Mouse (Mus musculus) neural tube, embryonic 12.5 days (tissue): ENCODE data around the gene Flrt3. TPM values are rescaled to one million over a fixed set of nuclear protein-coding genes. Genes with fewer than 3 reads are reported as not detected.

Experiments used
- ATAC-seq: fragments of 200-750 bp; cut with Nextera tagmentation; 2 replicates; pipeline ENCODE4 v1.8.0; 2017; ENCODE audit warnings: low read depth, mild to moderate bottlenecking, moderate TSS enrichment, moderate library complexity; ENCODE audit not compliant: low FRiP score
- H3K27ac ChIP-seq: fragments of 300-500 bp; sonication (generic); 2 replicates; pipeline ENCODE4 v1.5.1; 2016
- H3K27me3 ChIP-seq: fragments of 300-500 bp; sonication (generic); replicated peaks from 2 replicates; pipeline ENCODE4 v1.6.1; 2016; ENCODE audit warnings: mild to moderate bottlenecking
- H3K36me3 ChIP-seq: fragments of 300-500 bp; sonication (generic); 2 replicates; pipeline ENCODE4 v1.6.1; 2016; ENCODE audit warnings: mild to moderate bottlenecking
- H3K4me1 ChIP-seq: fragments of 300-500 bp; sonication (generic); 2 replicates; pipeline ENCODE4 v1.6.1; 2016
- H3K4me2 ChIP-seq: fragments of 300-500 bp; sonication (generic); replicated peaks from 2 replicates; pipeline ENCODE4 v1.6.1; 2016; ENCODE audit warnings: mild to moderate bottlenecking
- H3K4me3 ChIP-seq: fragments of 300-500 bp; sonication (generic); 2 replicates; pipeline ENCODE4 v1.5.1; 2016
- H3K9ac ChIP-seq: fragments of 300-500 bp; sonication (generic); 2 replicates; pipeline ENCODE4 v1.6.1; 2016; ENCODE audit warnings: mild to moderate bottlenecking
- H3K9me3 ChIP-seq: fragments of 300-500 bp; sonication (generic); 2 replicates; pipeline ENCODE4 v1.6.1; 2016; ENCODE audit warnings: mild to moderate bottlenecking
- WGBS: fragments of 180-500 bp; shearing (Covaris S2); methylation state at CpG from one replicate; pipeline ENCODE4 v1.1.7; 2016; 5-methylcytosine and 5-hydroxymethylcytosine counted together
- polyA plus RNA-seq: library from polyadenylated mRNA; unstranded; fragments of >200 nt; fragmentation: Nextera tagmentation; extraction: Ambion mirVana; gene quantifications from 2 replicates; pipeline ENCODE4 v1.2.1, GENCODE M21; 2016

The Flrt3 gene
- polyA plus RNA-seq, result 33.6 and 35.2 TPM in 2 replicates

GRCm38 (mm10) chr2:140670963-140671702 lies at the start of gene Flrt3:
Gene Flrt3, minus strand, starts transcription at chr2:140671469.
- Histone ChIP-seq H3K4me3 (peak within 1 kb of the TSS; percentile 54), H3K9me3 (no peaks in the 10 kb centered on the region), H3K27ac (peak within 1 kb of the TSS; percentile 57; the same call in 1 of the 2 replicates), H3K9ac (peak within 1 kb of the TSS; percentile 69), H3K27me3 (no peaks in the 10 kb centered on the region), H3K4me1 (peaks cover 11% of the 10 kb centered on the region; the same call in 1 of the 2 replicates), H3K36me3 (no peaks in the 10 kb centered on the region), H3K4me2 (peak within 1 kb of the TSS; percentile 62)
- ATAC-seq, result peak; percentile 98
- WGBS, result under 1% methylated on average over 26 of the region's 26 CpGs

DNA sequence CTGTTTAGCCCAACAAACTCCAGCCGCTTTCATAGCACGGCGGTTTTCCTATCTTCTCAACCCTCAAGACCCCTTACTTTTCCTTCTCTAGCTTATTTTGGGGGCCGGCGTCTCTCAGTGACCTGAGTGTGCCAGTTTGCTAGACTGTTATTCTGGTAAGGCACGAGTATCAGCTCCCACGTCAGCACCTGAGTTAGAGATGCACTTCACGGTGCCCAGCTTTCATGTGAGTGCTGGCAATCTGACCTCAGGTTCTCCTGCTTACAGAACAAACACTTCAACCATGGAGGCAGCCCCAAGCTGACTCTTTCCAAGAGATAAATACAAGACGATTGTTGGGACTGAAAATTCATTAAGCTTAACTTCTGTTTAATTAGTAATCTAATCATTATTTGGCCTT lies 46.1 kb upstream of the Flrt3 start:
- Histone ChIP-seq H3K4me1 (no peaks in the 10 kb centered on the region), H3K9ac (no peak overlapping the region), H3K36me3 (no peaks in the 10 kb centered on the region), H3K4me2 (no peak overlapping the region), H3K9me3 (no peaks in the 10 kb centered on the region), H3K4me3 (no peak overlapping the region), H3K27me3 (no peaks in the 10 kb centered on the region), H3K27ac (no peak overlapping the region)
- WGBS, result 90% methylated on average over 9 of the region's 9 CpGs
- no peak for ATAC-seq

DNA sequence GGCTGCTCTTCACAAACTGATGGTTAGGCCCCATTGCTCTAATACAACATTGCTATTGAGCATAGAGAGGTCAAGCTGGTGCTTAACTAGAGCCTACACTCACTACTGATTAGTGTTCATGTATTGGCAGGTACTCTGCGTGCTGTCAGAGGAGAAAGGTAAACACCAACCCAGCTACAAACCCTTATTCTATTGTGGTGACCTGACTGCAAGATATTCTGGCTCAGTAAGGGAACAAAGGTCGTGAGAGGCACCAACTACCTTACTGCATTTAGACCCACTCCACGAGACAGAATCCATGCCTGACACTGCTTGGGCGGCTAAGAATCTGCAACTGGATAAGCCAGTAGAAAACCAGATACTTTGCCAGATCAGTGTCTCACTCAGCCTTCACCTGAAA lies 44.6 kb upstream of the Flrt3 start:
- Histone ChIP-seq H3K4me1 (no peaks in the 10 kb centered on the region), H3K4me2 (no peak overlapping the region), H3K27ac (no peak overlapping the region), H3K9me3 (no peaks in the 10 kb centered on the region), H3K4me3 (no peak overlapping the region), H3K9ac (no peak overlapping the region), H3K36me3 (no peaks in the 10 kb centered on the region), H3K27me3 (no peaks in the 10 kb centered on the region)
- no peak for ATAC-seq
- 84% methylated on average over 4 of the region's 4 CpGs for WGBS

DNA sequence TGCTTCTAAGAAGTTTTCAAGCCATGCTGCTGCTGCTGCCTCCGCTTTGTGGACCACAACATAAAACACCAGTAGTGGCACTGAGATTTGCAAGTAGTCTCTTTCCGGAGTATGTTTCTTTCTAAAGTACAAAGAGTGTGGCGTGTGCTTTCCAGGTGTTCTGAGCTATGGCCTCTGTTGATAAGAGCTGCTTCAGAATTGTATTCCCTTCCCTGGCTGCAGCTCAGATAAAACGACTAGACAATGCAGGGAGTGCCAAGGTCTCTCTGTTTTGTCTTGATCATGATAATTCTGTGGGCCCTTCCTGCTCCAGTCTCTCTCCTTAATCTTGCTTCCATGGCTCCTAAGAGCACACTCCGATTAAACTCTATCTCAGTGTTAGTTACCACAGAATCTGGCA lies 36.3 kb upstream of the Flrt3 start:
- no peak for ATAC-seq
- no peak overlapping the region for H3K9ac ChIP-seq
- H3K4me1 ChIP-seq, result no peaks in the 10 kb centered on the region
- H3K9me3 ChIP-seq, result no peaks in the 10 kb centered on the region
- H3K36me3 ChIP-seq, result no peaks in the 10 kb centered on the region
- no peak overlapping the region for H3K27ac ChIP-seq
- H3K4me3 ChIP-seq, result no peak overlapping the region
- WGBS, result 87% methylated on average over 5 of the region's 5 CpGs
- no peaks in the 10 kb centered on the region for H3K27me3 ChIP-seq
- H3K4me2 ChIP-seq, result no peak overlapping the region

GRCm38 (mm10) chr2:140705278-140705677 lies 34.0 kb upstream of the Flrt3 start:
- H3K9ac ChIP-seq, result no peak overlapping the region
- no peak overlapping the region for H3K4me3 ChIP-seq
- ATAC-seq, result no peak
- no peak overlapping the region for H3K27ac ChIP-seq
- no peaks in the 10 kb centered on the region for H3K36me3 ChIP-seq
- 5% methylated on average over 2 of the region's 2 CpGs for WGBS
- H3K4me1 ChIP-seq, result no peaks in the 10 kb centered on the region
- no peaks in the 10 kb centered on the region for H3K9me3 ChIP-seq
- H3K4me2 ChIP-seq, result no peak overlapping the region
- no peaks in the 10 kb centered on the region for H3K27me3 ChIP-seq

DNA sequence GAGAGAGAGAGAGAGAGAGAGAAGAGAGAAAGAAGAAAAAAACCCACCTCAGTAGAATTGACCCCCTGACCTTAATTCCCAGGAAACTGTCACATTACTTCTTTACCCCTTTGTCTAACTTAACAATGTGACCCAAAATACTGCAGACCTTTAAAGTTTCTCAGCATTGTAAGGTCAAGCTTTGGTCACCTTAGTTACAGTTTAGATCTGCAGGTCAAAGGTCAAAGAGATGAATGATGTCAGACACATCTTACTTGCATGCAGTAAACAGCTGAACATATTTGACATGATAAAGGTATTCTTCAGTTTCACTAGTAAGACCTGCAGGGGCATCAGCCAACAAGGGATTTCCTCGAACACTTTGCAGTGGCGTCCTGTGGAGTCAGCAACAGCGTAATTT lies 32.9 kb upstream of the Flrt3 start:
- no peak overlapping the region for H3K27ac ChIP-seq
- no peaks in the 10 kb centered on the region for H3K36me3 ChIP-seq
- WGBS, result 11% methylated on average over 3 of the region's 3 CpGs
- ATAC-seq, result no peak
- no peak overlapping the region for H3K9ac ChIP-seq
- no peak overlapping the region for H3K4me2 ChIP-seq
- no peaks in the 10 kb centered on the region for H3K27me3 ChIP-seq
- no peaks in the 10 kb centered on the region for H3K4me1 ChIP-seq
- H3K4me3 ChIP-seq, result no peak overlapping the region
- no peaks in the 10 kb centered on the region for H3K9me3 ChIP-seq

DNA sequence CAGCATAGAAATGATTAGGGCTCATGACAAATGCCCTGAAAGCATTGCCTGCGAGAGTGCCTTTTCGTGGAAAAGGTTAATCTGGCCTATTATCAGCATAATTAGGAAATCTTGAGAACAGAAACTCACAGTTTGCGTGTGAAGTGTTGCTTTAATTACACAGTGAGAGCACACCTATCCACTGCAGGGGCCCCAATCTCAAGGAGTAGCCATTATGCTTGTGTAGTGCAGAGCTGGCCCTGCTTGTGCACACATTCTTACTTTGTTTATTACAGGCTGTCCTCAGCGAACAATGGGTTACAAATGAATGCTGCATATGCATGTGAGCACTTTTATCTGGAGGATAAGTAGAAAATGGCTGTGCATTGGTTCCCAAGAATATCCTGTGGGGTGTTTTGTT lies 32.1 kb upstream of the Flrt3 start:
- Histone ChIP-seq H3K27me3 (no peaks in the 10 kb centered on the region), H3K4me3 (no peak overlapping the region), H3K4me1 (no peaks in the 10 kb centered on the region), H3K9me3 (no peaks in the 10 kb centered on the region), H3K4me2 (no peak overlapping the region), H3K27ac (no peak overlapping the region), H3K36me3 (no peaks in the 10 kb centered on the region), H3K9ac (no peak overlapping the region)
- 39% methylated on average over 4 of the region's 4 CpGs for WGBS
- no peak for ATAC-seq

GRCm38 (mm10) chr2:140698585-140698984 lies 27.3 kb upstream of the Flrt3 start:
- Histone ChIP-seq H3K4me3 (no peak overlapping the region), H3K4me1 (no peaks in the 10 kb centered on the region), H3K4me2 (no peak overlapping the region), H3K27ac (no peak overlapping the region), H3K36me3 (no peaks in the 10 kb centered on the region), H3K9me3 (no peaks in the 10 kb centered on the region), H3K9ac (no peak overlapping the region), H3K27me3 (no peaks in the 10 kb centered on the region)
- WGBS, result 13% methylated on average over 3 of the region's 3 CpGs
- ATAC-seq, result no peak

DNA sequence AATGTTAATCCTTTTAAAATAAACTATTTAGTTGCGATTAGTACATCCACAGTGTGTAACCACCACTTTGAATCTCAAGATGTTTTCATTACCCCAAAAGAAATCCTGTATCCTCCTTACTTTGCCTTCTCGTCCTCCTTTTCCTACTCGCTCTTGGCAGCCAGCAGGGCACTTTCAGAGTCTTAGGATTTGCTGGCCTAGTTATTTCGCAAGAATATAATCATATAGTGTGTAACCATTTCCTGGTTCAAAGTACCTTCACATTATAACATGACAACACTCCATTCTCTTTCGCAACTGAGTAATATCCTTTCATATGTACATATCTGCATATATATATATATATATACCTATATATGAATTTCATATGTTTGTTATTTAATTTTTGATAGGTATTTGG lies 22.6 kb upstream of the Flrt3 start:
- Histone ChIP-seq H3K9me3 (no peaks in the 10 kb centered on the region), H3K4me2 (no peak overlapping the region), H3K36me3 (no peaks in the 10 kb centered on the region), H3K27ac (no peak overlapping the region), H3K9ac (no peak overlapping the region), H3K27me3 (no peaks in the 10 kb centered on the region), H3K4me3 (no peak overlapping the region), H3K4me1 (no peaks in the 10 kb centered on the region)
- 89% methylated on average over 5 of the region's 5 CpGs for WGBS
- no peak for ATAC-seq

DNA sequence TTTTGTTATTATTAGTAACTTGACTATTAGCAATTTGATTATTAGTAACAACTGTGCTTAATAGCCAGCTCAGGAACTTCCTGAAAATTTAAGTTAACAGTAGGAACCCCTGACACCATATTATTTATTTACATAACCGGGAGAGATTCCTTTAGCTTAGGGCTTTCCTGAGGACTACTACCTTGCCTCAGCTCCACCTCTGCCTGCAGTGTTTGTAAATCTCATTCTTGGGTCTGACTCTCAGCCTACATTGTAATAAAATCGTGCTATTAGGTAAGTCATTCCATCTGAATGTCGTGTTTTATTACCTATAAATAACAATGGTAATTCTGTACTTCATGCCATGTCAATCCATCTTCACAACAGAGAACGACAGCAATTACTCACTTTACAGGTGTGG lies 21.2 kb upstream of the Flrt3 start:
- WGBS, result 36% methylated on average over 4 of the region's 4 CpGs
- Histone ChIP-seq H3K27ac (no peak overlapping the region), H3K4me1 (no peaks in the 10 kb centered on the region), H3K9ac (no peak overlapping the region), H3K36me3 (no peaks in the 10 kb centered on the region), H3K4me2 (no peak overlapping the region), H3K4me3 (no peak overlapping the region), H3K27me3 (no peaks in the 10 kb centered on the region), H3K9me3 (no peaks in the 10 kb centered on the region)
- ATAC-seq, result no peak

- H3K36me3 ChIP-seq, result no peaks in the 10 kb centered on the region
- no peak overlapping the region for H3K9ac ChIP-seq
- H3K9me3 ChIP-seq, result no peaks in the 10 kb centered on the region
- no peak overlapping the region for H3K4me3 ChIP-seq
- H3K4me2 ChIP-seq, result no peak overlapping the region
- H3K27me3 ChIP-seq, result no peaks in the 10 kb centered on the region
- 83% methylated on average over 1 of the region's 1 CpGs for WGBS
- no peak for ATAC-seq
- no peaks in the 10 kb centered on the region for H3K4me1 ChIP-seq
- no peak overlapping the region for H3K27ac ChIP-seq
Measured at GRCm38 (mm10) chr2:140691403-140691802, 20.1 kb upstream of the Flrt3 start.

GRCm38 (mm10) chr2:140690906-140691305 lies 19.6 kb upstream of the Flrt3 start:
- Histone ChIP-seq H3K9ac (no peak overlapping the region), H3K9me3 (no peaks in the 10 kb centered on the region), H3K27ac (no peak overlapping the region), H3K4me3 (no peak overlapping the region), H3K36me3 (no peaks in the 10 kb centered on the region), H3K27me3 (no peaks in the 10 kb centered on the region), H3K4me1 (no peaks in the 10 kb centered on the region), H3K4me2 (no peak overlapping the region)
- no peak for ATAC-seq
- WGBS, result 86% methylated on average over 2 of the region's 2 CpGs

GRCm38 (mm10) chr2:140676728-140677127 lies 5.5 kb upstream of the Flrt3 start:
- H3K27ac ChIP-seq, result no peak overlapping the region
- no peaks in the 10 kb centered on the region for H3K9me3 ChIP-seq
- no peak overlapping the region for H3K4me3 ChIP-seq
- 22% methylated on average over 3 of the region's 3 CpGs for WGBS
- no peaks in the 10 kb centered on the region for H3K36me3 ChIP-seq
- ATAC-seq, result no peak
- H3K9ac ChIP-seq, result no peak overlapping the region
- no peak overlapping the region for H3K4me2 ChIP-seq
- no peaks in the 10 kb centered on the region; the same call in 1 of the 2 replicates for H3K4me1 ChIP-seq
- H3K27me3 ChIP-seq, result no peaks in the 10 kb centered on the region
